Comparison of ENCODE assay signal across 11 mouse cellular contexts in genomic region chr3:108380695-108381094, GRCm38 (mm10). TPM values are rescaled to one million over a fixed set of nuclear protein-coding genes. Genes with fewer than 3 reads are reported as not detected.
DNase-seq lines count a peak whose midpoint lies in the region; TF ChIP-seq lines count a peak whose summit lies in the region.
"Had no signal": no experiment of that assay in that cellular context is flagged by ENCODE, and none has a peak within 500 bp of the region (broad histone marks: within the 10 kb centered on the region; RNA-seq: fewer than 3 reads in every experiment).

No protein-coding gene starts in this region.

- peaks cover 9% of the 10 kb centered on the region for H3K4me1 ChIP-seq in embryonic fibroblast, embryonic 13.5 days (ENCODE audit: control insufficient read depth, insufficient read depth, low read length)

- intact Hi-C loops in left cerebral cortex, adult 2 months (cut with DNase I), result loop anchor here (5.0 kb wide), 1 partner anchor 83 kb away; no protein-coding TSS in a partner anchor
- intact Hi-C loops in left cerebral cortex, postnatal 10 days (cut with DNase I), result no loop called here

- no peak overlapping the region for H3K4me3 ChIP-seq in left cerebral cortex, adult 2 months
- no peak overlapping the region for H3K4me3 ChIP-seq in embryonic fibroblast, embryonic 13.5 days (ENCODE audit: insufficient read depth, low read length)
- H3K4me3 ChIP-seq: heart, embryonic 12.5 days; limb, embryonic 12.5 days; neural tube, embryonic 12.5 days had no signal

- no peak for TF ChIP-seq POLR2A in embryonic fibroblast, embryonic 13.5 days (IDR thresholded peaks at IDR 0.05; ENCODE audit: low read depth, low read length)

- peak; percentile 5 for TF ChIP-seq CTCF in left cerebral cortex, adult 2 months (IDR thresholded peaks at IDR 0.05)
- TF ChIP-seq CTCF in embryonic fibroblast, embryonic 13.5 days (IDR thresholded peaks at IDR 0.05; ENCODE audit: borderline replicate concordance, insufficient read depth, low read length), result peak; percentile 81

- peak; percentile 35 for DNase-seq in adrenal gland, postnatal 14 days
- DNase-seq in adrenal gland, adult (ENCODE audit: inconsistent age in 2 of 2, low spot score in 1 of 2), result no peak
- no peak for DNase-seq in left cerebral cortex, adult 2 months (ENCODE audit: extremely low spot score in 1 of 2, low spot score in 2 of 2)
- DNase-seq in left cerebral cortex, postnatal 10 days (ENCODE audit: extremely low spot score in 1 of 2, low spot score in 2 of 2), result no peak
- peak; percentile 84 for DNase-seq in 416B (ENCODE audit: low read depth)
- no peak for DNase-seq in frontal cortex, postnatal 25 days (ENCODE audit: low spot score in 2 of 2)
- no peak for DNase-seq in neural tube, embryonic 10.5 days (ENCODE audit: extremely low spot score, low spot score)

- peak overlapping the region; percentile 50 for H3K27ac ChIP-seq in left cerebral cortex, adult 2 months
- H3K27ac ChIP-seq in embryonic fibroblast, embryonic 13.5 days (ENCODE audit: insufficient read depth, low read length), result no peak overlapping the region
- H3K27ac ChIP-seq: neural tube, embryonic 12.5 days had no signal

RNA-seq across cellular contexts. Expression of gene Psrc1, which starts 2.9 kb away (rescaled TPM):
- total RNA-seq in adrenal gland, postnatal 14 days (2021), result 4.1 and 5.3 TPM in 2 replicates
- 10 to 100 TPM; 18.9 to 21.2 TPM for total RNA-seq in left cerebral cortex, adult 2 months (2021)
- 1 to 10 TPM; 6.9 to 10.0 TPM for total RNA-seq in left cerebral cortex, postnatal 10 days (2021)
- 149 and 152 TPM in 2 replicates for polyA plus RNA-seq in embryonic fibroblast, embryonic 13.5 days (2011; ENCODE audit: insufficient read length, low read depth, missing spikeins)

RNA-seq across cellular contexts. Expression of gene Mybphl, which starts 16.0 kb away (rescaled TPM):
- not detected in 2 replicates for total RNA-seq in adrenal gland, postnatal 14 days (2021)
- 1 to 10 TPM in 1 of 2 experiments, not detected in 1; 1.0 TPM for total RNA-seq in left cerebral cortex, adult 2 months (2021)
- not detected for total RNA-seq in left cerebral cortex, postnatal 10 days (2021)
- polyA plus RNA-seq in embryonic fibroblast, embryonic 13.5 days (2011; ENCODE audit: insufficient read length, low read depth, missing spikeins), result not detected in 2 replicates
- polyA plus RNA-seq: limb, embryonic 12.5 days had no signal

RNA-seq across cellular contexts. Expression of gene Celsr2, which starts 34.7 kb away (rescaled TPM):
- total RNA-seq in adrenal gland, postnatal 14 days (2021), result 8.7 and 11.0 TPM in 2 replicates
- total RNA-seq in left cerebral cortex, adult 2 months (2021), result 100 to 1,000 TPM; 163 to 185 TPM
- total RNA-seq in left cerebral cortex, postnatal 10 days (2021), result 100 to 1,000 TPM; 168 to 169 TPM
- polyA plus RNA-seq in embryonic fibroblast, embryonic 13.5 days (2011; ENCODE audit: insufficient read length, low read depth, missing spikeins), result 1.8 and 1.9 TPM in 2 replicates

Comparison
In these comparisons a context has a peak if more than half of its experiments do, and no peak if none do; other contexts are left out.
1. DNase-seq: peak in adrenal gland, postnatal 14 days (single experiment) and 416B (single experiment); none in adrenal gland, adult (0 of 2), left cerebral cortex, adult 2 months (0 of 2), left cerebral cortex, postnatal 10 days (0 of 2), frontal cortex, postnatal 25 days (0 of 2) and neural tube, embryonic 10.5 days (single experiment).
2. RNA of gene Celsr2, which starts 34.7 kb away (total RNA-seq): 163 to 185 TPM in left cerebral cortex, adult 2 months and 168 to 169 TPM in left cerebral cortex, postnatal 10 days; 8.7 to 11.0 TPM in adrenal gland, postnatal 14 days; every median in the first group is over 10 times any median in the second.